Mouse (Mus musculus): ENCODE results near the gene Ubc.
"Not testable (repeated sequence)": the region's sequence is repeated elsewhere in the genome, so short reads cannot be mapped to it uniquely, and the experiment has no call there.

GRCm38 (mm10) chr5:125392176-125392575 lies 2.2 kb upstream of the Ubc start:
- TF ChIP-seq CTCF (IDR thresholded peaks at IDR 0.05; ENCODE audit: control insufficient read depth, insufficient read depth, low read length); POLR2A (IDR thresholded peaks at IDR 0.05; ENCODE audit: borderline replicate concordance, control insufficient read depth, low read depth, low read length): not testable (repeated sequence)
